Mouse (Mus musculus): ENCODE data around the gene Thbs4. TPM values are rescaled to one million over a fixed set of nuclear protein-coding genes. Genes with fewer than 3 reads are reported as not detected.
A peak's percentile ranks its signal among the peaks of the same experiment; 100 is the strongest.

The Thbs4 gene
- polyA plus RNA-seq, 1 experiment from 2014 or later = 2.2 TPM

GRCm38 (mm10) chr13:92706342-92707061 lies 88.1 kb downstream of the Thbs4 start:
- Histone ChIP-seq H3K27ac (no peak overlapping the region), H3K4me1 (replicated peaks) (peaks cover 50% of the 10 kb centered on the region), H3K36me3 (peaks cover 16% of the 10 kb centered on the region; the same call in 1 of the 2 replicates), H3K9me3 (no peaks in the 10 kb centered on the region), H3K4me3 (no peak overlapping the region), H3K27me3 (ENCODE audit: insufficient read depth, poor library complexity, severe bottlenecking) (peaks cover 65% of the 10 kb centered on the region)
- 90% methylated on average over 9 of the region's 9 CpGs for WGBS
- DNase-seq (ENCODE audit: low spot score) = no peak

- no peak for DNase-seq (ENCODE audit: low spot score)
- H3K4me1 ChIP-seq (replicated peaks) = peaks cover 50% of the 10 kb centered on the region
Observed at GRCm38 (mm10) chr13:92705016-92705535, 89.5 kb downstream of the Thbs4 start.

GRCm38 (mm10) chr13:92704189-92704588 lies 90.4 kb downstream of the Thbs4 start:
- 53% methylated on average over 7 of the region's 7 CpGs for WGBS
- peak; percentile 8 for DNase-seq (ENCODE audit: low spot score)
- no peaks in the 10 kb centered on the region for H3K9me3 ChIP-seq
- peaks cover 46% of the 10 kb centered on the region for H3K4me1 ChIP-seq (replicated peaks)
- peaks cover 76% of the 10 kb centered on the region for H3K27me3 ChIP-seq (ENCODE audit: insufficient read depth, poor library complexity, severe bottlenecking)
- no peak overlapping the region for H3K4me3 ChIP-seq
- peaks cover 18% of the 10 kb centered on the region; the same call in 1 of the 2 replicates for H3K36me3 ChIP-seq
- peak overlapping the region; percentile 70 for H3K27ac ChIP-seq

More at GRCm38 (mm10) chr13:92705016-92705535, 89.5 kb downstream of the Thbs4 start:
- 95% methylated on average over 7 of the region's 7 CpGs for WGBS
- H3K4me3 ChIP-seq = no peak overlapping the region
- H3K36me3 ChIP-seq = peaks cover 18% of the 10 kb centered on the region; the same call in 1 of the 2 replicates
- peak overlapping the region; percentile 50; the same call in 1 of the 2 replicates for H3K27ac ChIP-seq
- peaks cover 76% of the 10 kb centered on the region for H3K27me3 ChIP-seq (ENCODE audit: insufficient read depth, poor library complexity, severe bottlenecking)
- no peaks in the 10 kb centered on the region for H3K9me3 ChIP-seq

GRCm38 (mm10) chr13:92703241-92704027 lies 91.2 kb downstream of the Thbs4 start:
- peaks cover 16% of the 10 kb centered on the region; the same call in 1 of the 2 replicates for H3K36me3 ChIP-seq
- H3K27ac ChIP-seq = peak overlapping the region; percentile 80
- no peak overlapping the region for H3K4me3 ChIP-seq
- H3K27me3 ChIP-seq (ENCODE audit: insufficient read depth, poor library complexity, severe bottlenecking) = peaks cover 72% of the 10 kb centered on the region
- WGBS = 30% methylated on average over 8 of the region's 8 CpGs
- no peaks in the 10 kb centered on the region for H3K9me3 ChIP-seq
- DNase-seq (ENCODE audit: low spot score) = peak; percentile 78
- H3K4me1 ChIP-seq (replicated peaks) = peaks cover 46% of the 10 kb centered on the region

- H3K27ac ChIP-seq = no peak overlapping the region
- peak; percentile 2 for DNase-seq (ENCODE audit: low spot score)
- peaks cover 73% of the 10 kb centered on the region for H3K27me3 ChIP-seq (ENCODE audit: insufficient read depth, poor library complexity, severe bottlenecking)
- 80% methylated on average over 5 of the region's 5 CpGs for WGBS
- peaks cover 40% of the 10 kb centered on the region for H3K4me1 ChIP-seq (replicated peaks)
- no peak overlapping the region for H3K4me3 ChIP-seq
- H3K36me3 ChIP-seq = peaks cover 10% of the 10 kb centered on the region; the same call in 1 of the 2 replicates
- no peaks in the 10 kb centered on the region for H3K9me3 ChIP-seq
Observed at GRCm38 (mm10) chr13:92702035-92702434, 92.6 kb downstream of the Thbs4 start.

Other genes starting within 250 kb of the Thbs4 start
- gene Spz1, start 218.6 kb downstream of the Thbs4 start, polyA plus RNA-seq (2016; fragmentation: Nextera tagmentation; extraction: Ambion mirVana) = not detected in 2 replicates
- 10.6 and 13.3 TPM in 2 replicates for gene Serinc5, start 183.7 kb downstream of the Thbs4 start, polyA plus RNA-seq (2016; fragmentation: Nextera tagmentation; extraction: Ambion mirVana)
- gene Mtx3, start 49.9 kb upstream of the Thbs4 start, polyA plus RNA-seq (2016; fragmentation: Nextera tagmentation; extraction: Ambion mirVana) = 2.8 and 3.2 TPM in 2 replicates